Mouse (Mus musculus) midbrain, embryonic 14.5 days (tissue): ENCODE data around the gene Dusp11. TPM values are rescaled to one million over a fixed set of nuclear protein-coding genes. Genes with fewer than 3 reads are reported as not detected.
"Not testable (repeated sequence)": the region's sequence is repeated elsewhere in the genome, so short reads cannot be mapped to it uniquely, and the experiment has no call there.

Experiments
- ATAC-seq: fragments of 200-750 bp; cut with Nextera tagmentation; 2 replicates; pipeline ENCODE4 v1.8.0; 2017; ENCODE audit warnings: moderate number of reproducible peaks, moderate library complexity; ENCODE audit not compliant: low FRiP score, low TSS enrichment
- DNase-seq: peaks from one replicate; pipeline ENCODE4 v3.0.0-alpha.2; 2015
- H3K27ac ChIP-seq: fragments of 300-500 bp; sonication (generic); replicated peaks from 2 replicates; pipeline ENCODE4 v1.5.1; 2014; ENCODE audit warnings: mild to moderate bottlenecking, low read depth, low read length, moderate library complexity
- H3K27me3 ChIP-seq: fragments of 300-500 bp; sonication (generic); 2 replicates; pipeline ENCODE4 v1.6.1; 2014; ENCODE audit warnings: low read length, control low read depth, mixed read lengths; ENCODE audit not compliant: control insufficient read depth, insufficient read depth
- H3K36me3 ChIP-seq: fragments of 300-500 bp; sonication (generic); 2 replicates; pipeline ENCODE4 v1.6.1; 2014; ENCODE audit warnings: low read length, control low read depth; ENCODE audit not compliant: control insufficient read depth, insufficient read depth
- H3K4me1 ChIP-seq: fragments of 300-500 bp; sonication (generic); 2 replicates; pipeline ENCODE4 v1.6.1; 2014; ENCODE audit warnings: mild to moderate bottlenecking, antibody characterized with exemption, low read length, control low read depth; ENCODE audit not compliant: control insufficient read depth, insufficient read depth
- H3K4me2 ChIP-seq: fragments of 300-500 bp; sonication (generic); 2 replicates; pipeline ENCODE4 v1.6.1; 2014; ENCODE audit warnings: mild to moderate bottlenecking, low read length, moderate library complexity
- H3K4me3 ChIP-seq: fragments of 300-500 bp; sonication (generic); replicated peaks from 2 replicates; pipeline ENCODE4 v1.5.1; 2014; ENCODE audit warnings: low read depth, low read length
- H3K9ac ChIP-seq: fragments of 300-500 bp; sonication (generic); replicated peaks from 2 replicates; pipeline ENCODE4 v1.6.1; 2014; ENCODE audit warnings: mild to moderate bottlenecking, low read length, moderate library complexity
- H3K9me3 ChIP-seq: fragments of 300-500 bp; sonication (generic); 2 replicates; pipeline ENCODE4 v1.6.1; 2016; ENCODE audit warnings: low read length, control low read depth, mixed read lengths; ENCODE audit not compliant: control insufficient read depth
- WGBS: fragments of 180-500 bp; shearing (Covaris S2); extraction: QIAGEN DNeasy Blood & Tissue Kit; methylation state at CpG from one replicate; pipeline ENCODE4 v1.1.7; 2014; 5-methylcytosine and 5-hydroxymethylcytosine counted together
- polyA plus RNA-seq: library from polyadenylated mRNA; unstranded; fragments of >200 nt; fragmentation: Nextera tagmentation; extraction: Ambion mirVana; gene quantifications from 2 replicates; pipeline ENCODE4 v1.2.1, GENCODE M21; 2014

Dusp11 gene
- polyA plus RNA-seq, 1 experiment from 2014 or later = 58.5 TPM

DNA sequence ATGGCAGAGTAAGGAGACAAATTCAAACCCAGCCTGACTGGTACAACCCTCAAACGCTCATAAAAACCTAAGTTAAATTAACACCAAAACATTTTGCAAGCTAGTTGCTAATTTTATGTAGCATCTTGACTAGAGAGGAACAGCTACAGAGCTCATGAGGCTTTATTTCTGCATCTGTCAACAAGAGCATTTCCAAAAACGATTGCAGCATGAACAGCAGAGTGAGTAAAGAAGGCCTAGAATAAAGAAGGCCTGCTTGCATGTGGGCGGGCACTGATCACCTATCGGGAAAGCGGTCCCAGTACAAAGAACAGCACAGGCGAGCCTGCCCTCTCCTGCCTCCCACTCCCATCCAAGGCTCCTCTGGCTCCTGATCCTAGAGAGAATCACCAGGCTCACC lies 12.9 kb downstream of the Dusp11 start:
- no peak overlapping the region for H3K4me2 ChIP-seq
- H3K9me3 ChIP-seq = no peaks in the 10 kb centered on the region
- WGBS = 86% methylated on average over 6 of the region's 6 CpGs
- no peak overlapping the region for H3K9ac ChIP-seq
- H3K4me3 ChIP-seq = no peak overlapping the region
- H3K36me3 ChIP-seq = peaks cover 94% of the 10 kb centered on the region
- H3K27ac ChIP-seq = no peak overlapping the region
- H3K4me1 ChIP-seq = no peaks in the 10 kb centered on the region
- ATAC-seq (no peak), DNase-seq (no peak)
- no peaks in the 10 kb centered on the region for H3K27me3 ChIP-seq

GRCm38 (mm10) chr6:85942469-85942868 lies 19.0 kb downstream of the Dusp11 start:
- no peak overlapping the region for H3K27ac ChIP-seq
- peaks cover 47% of the 10 kb centered on the region for H3K36me3 ChIP-seq
- H3K9ac ChIP-seq = no peak overlapping the region
- WGBS = 98% methylated on average over 3 of the region's 3 CpGs
- ATAC-seq (no peak), DNase-seq (no peak)
- no peaks in the 10 kb centered on the region for H3K27me3 ChIP-seq
- no peaks in the 10 kb centered on the region for H3K4me1 ChIP-seq
- H3K9me3 ChIP-seq = no peaks in the 10 kb centered on the region
- H3K4me2 ChIP-seq = no peak overlapping the region
- H3K4me3 ChIP-seq = no peak overlapping the region

GRCm38 (mm10) chr6:85938701-85939100 lies 22.8 kb downstream of the Dusp11 start:
- Histone ChIP-seq H3K4me2 (no peak overlapping the region), H3K36me3 (peaks cover 9% of the 10 kb centered on the region), H3K4me1 (no peaks in the 10 kb centered on the region), H3K27me3 (no peaks in the 10 kb centered on the region), H3K9ac (no peak overlapping the region), H3K27ac (no peak overlapping the region), H3K9me3 (no peaks in the 10 kb centered on the region), H3K4me3 (no peak overlapping the region)
- WGBS = 85% methylated on average over 10 of the region's 10 CpGs
- DNase-seq = no peak
- ATAC-seq = no peak

DNA sequence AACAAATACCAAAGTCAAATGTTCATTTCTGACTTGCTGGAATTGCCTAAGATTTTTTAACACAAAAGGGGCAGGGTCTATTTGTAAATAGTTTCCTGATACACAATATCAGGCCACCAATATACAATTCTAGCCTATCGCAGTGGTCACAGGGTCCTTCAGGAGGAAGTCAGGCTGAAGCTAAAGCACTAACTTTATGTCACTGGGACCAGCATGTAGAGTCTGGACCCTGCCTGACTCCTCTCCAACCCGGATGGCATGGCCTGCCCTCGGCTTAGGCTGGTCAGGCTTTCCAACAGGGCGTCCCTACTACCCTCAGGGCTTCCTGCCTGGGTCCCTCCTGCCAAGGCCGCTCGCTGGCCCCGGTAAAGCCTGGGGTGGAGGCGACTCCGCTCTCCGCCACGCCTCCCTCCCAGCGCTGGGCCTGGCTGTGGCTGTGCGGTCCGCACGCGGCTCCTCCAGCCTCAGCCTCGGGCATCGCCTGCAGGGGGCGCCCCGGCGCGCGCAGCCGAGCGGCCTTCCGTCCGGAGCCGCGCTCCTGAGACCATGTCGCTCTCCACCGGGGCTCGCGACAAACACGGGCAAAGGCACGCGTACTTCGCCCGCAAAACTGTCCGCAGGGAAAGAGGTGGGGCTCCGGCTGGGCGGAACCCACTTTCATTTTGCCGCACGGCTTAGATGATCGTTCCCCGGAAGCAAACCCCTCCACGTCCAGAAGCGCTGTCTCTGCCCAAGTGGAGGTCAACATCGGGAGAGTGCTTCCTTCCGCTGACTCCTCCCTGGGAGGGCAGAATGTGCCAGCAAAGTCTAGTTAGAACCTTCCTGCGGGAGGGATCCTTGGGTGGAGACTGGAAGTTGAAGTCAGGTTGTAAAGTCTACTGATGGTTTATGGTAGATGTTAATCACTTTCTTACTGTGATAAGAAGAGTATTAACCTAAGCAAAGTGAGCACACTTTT lies 24.7 kb downstream of the Dusp11 start:
- ATAC-seq = peak; percentile 90
- DNase-seq = peak; percentile 74
- WGBS = 2% methylated on average over 48 of the region's 50 CpGs

DNA sequence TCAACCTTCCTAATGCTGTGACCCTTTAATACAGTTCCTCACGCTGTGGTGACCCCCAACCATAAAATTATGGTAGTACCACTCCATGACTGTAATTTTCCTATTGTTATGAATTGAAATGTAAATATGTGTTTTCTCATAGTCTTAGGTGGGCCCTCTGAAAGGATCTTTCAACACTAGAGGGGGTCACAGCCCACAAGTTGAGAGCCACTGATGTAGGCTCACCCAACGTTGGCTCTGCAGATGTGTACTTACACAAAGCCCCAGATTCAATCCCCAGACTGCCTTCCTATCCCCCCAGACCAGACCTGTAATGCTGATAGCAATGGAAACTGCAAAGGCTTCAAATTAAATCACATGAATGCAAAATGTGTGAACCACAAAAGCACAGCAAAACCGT lies 25.8 kb downstream of the Dusp11 start:
- Histone ChIP-seq H3K4me2 (no peak overlapping the region), H3K27ac (no peak overlapping the region), H3K4me1 (no peaks in the 10 kb centered on the region), H3K9me3 (no peaks in the 10 kb centered on the region), H3K4me3 (no peak overlapping the region), H3K27me3 (no peaks in the 10 kb centered on the region), H3K9ac (no peak overlapping the region), H3K36me3 (peaks cover under 1% of the 10 kb centered on the region; the same call in 1 of the 2 replicates)
- ATAC-seq = no peak
- 64% methylated on average over 3 of the region's 3 CpGs for WGBS
- DNase-seq = peak; percentile 5

More for the DNA sequence above, 24.7 kb downstream of the Dusp11 start:
- H3K4me1 ChIP-seq, H3K36me3 ChIP-seq, H3K27me3 ChIP-seq, H3K9me3 ChIP-seq: not testable (repeated sequence)
- H3K4me2 ChIP-seq = peak overlapping the region; percentile 58
- H3K27ac ChIP-seq = 0 out of 2 replicates have a peak overlapping the region, but pooled peaks have one; percentile 26
- peak overlapping the region; percentile 47; the same call in 1 of the 2 replicates for H3K9ac ChIP-seq
- H3K4me3 ChIP-seq = peak overlapping the region; percentile 42

DNA sequence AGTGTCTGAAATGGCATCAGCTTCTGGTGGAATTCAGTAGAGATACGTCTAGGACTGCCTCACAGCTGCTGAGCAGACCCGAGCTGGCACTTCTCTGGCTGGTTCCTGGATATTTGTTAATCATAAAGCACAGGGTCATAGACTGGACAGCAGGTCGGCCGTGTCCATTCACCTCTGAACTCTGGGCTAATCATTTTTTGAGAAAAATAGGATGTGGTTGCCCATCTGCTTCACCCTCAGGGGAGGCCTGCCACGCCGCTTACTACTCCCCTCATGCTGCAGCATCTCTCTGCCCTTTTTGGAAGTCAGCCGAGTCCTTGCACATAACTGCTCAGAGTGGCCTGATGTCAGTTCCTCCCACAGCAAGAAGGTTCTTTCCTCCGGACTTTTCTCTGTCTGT lies 27.4 kb downstream of the Dusp11 start:
- H3K9ac ChIP-seq = no peak overlapping the region
- H3K4me1 ChIP-seq = no peaks in the 10 kb centered on the region
- peaks cover 9% of the 10 kb centered on the region for H3K36me3 ChIP-seq
- H3K27me3 ChIP-seq = no peaks in the 10 kb centered on the region
- ATAC-seq (no peak), DNase-seq (no peak)
- no peak overlapping the region for H3K4me2 ChIP-seq
- H3K27ac ChIP-seq = no peak overlapping the region
- WGBS = 87% methylated on average over 8 of the region's 8 CpGs
- H3K9me3 ChIP-seq = no peaks in the 10 kb centered on the region
- no peak overlapping the region for H3K4me3 ChIP-seq

DNA sequence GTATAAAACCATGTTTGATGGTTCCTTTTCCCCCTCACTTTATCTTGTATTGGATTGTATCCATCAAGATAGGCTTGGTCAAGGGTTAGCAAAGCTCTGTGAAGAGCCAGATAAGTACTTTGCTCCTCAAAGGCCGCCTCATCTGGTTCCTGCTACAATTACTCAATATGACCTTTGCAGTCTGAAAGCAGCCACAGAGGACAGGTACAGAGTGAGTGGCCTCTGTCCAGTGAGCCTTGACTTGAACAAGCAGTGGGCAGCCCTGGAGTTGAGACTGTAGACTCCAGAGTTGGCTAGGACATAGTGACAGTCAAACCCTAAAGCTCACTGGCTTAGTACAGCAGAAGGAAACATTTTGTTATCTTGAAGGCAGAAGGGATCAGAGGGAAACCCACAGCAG lies 32.2 kb downstream of the Dusp11 start:
- H3K36me3 ChIP-seq = peaks cover 49% of the 10 kb centered on the region
- H3K27me3 ChIP-seq = no peaks in the 10 kb centered on the region
- H3K4me2 ChIP-seq = no peak overlapping the region
- 93% methylated on average over 1 of the region's 1 CpGs for WGBS
- H3K4me1 ChIP-seq = no peaks in the 10 kb centered on the region
- no peak overlapping the region for H3K9ac ChIP-seq
- ATAC-seq = no peak
- no peak overlapping the region for H3K27ac ChIP-seq
- DNase-seq = no peak
- H3K9me3 ChIP-seq = no peaks in the 10 kb centered on the region
- H3K4me3 ChIP-seq = no peak overlapping the region

GRCm38 (mm10) chr6:85927476-85928464 lies 33.7 kb downstream of the Dusp11 start:
- 93% methylated on average over 9 of the region's 9 CpGs for WGBS
- H3K36me3 ChIP-seq = peaks cover 60% of the 10 kb centered on the region
- H3K9ac ChIP-seq = no peak overlapping the region

More at GRCm38 (mm10) chr6:85927476-85928464, 33.7 kb downstream of the Dusp11 start:
- Histone ChIP-seq H3K4me3 (no peak overlapping the region), H3K27ac (no peak overlapping the region), H3K4me1 (no peaks in the 10 kb centered on the region), H3K9me3 (no peaks in the 10 kb centered on the region), H3K4me2 (no peak overlapping the region), H3K27me3 (no peaks in the 10 kb centered on the region)
- no peak for ATAC-seq
- DNase-seq = no peak
